Mouse (Mus musculus) MEL (cell line): ENCODE measurements around the gene Slc45a1. TPM values are rescaled to one million over a fixed set of nuclear protein-coding genes. Genes with fewer than 3 reads are reported as not detected.

Source experiments
- DNase-seq: peaks from one replicate; pipeline ENCODE4 v3.0.0; 2011; ENCODE audit warnings: low read depth, low spot score
- H3K27ac ChIP-seq: 2 replicates; pipeline ENCODE4 v1.5.1; 2012; ENCODE audit warnings: low read depth, mild to moderate bottlenecking, control low read depth, low read length, moderate library complexity; ENCODE audit not compliant: control insufficient read depth
- H3K27me3 ChIP-seq, 2 experiments: fragments of 150-350 bp in 1 of 2; sonication (generic) in 1 of 2; 2 replicates each; pipeline ENCODE4 v1.6.1; 2012; ENCODE audit warnings: low read length in 2 of 2, mild to moderate bottlenecking in 2 of 2, improper control_type of control experiment in 1 of 2, moderate library complexity in 1 of 2; ENCODE audit not compliant: insufficient read depth in 2 of 2, control insufficient read depth in 1 of 2
- H3K36me3 ChIP-seq, 2 experiments: 2 replicates each; pipeline ENCODE4 v1.6.1; 2012 to 2014; ENCODE audit warnings: low read length in 2 of 2, improper control_type of control experiment in 1 of 2, inconsistent platforms in 1 of 2, mild to moderate bottlenecking in 1 of 2; ENCODE audit not compliant: insufficient read depth in 2 of 2, control insufficient read depth in 1 of 2
- H3K4me1 ChIP-seq, 2 experiments: fragments of 150-350 bp in 1 of 2; sonication (generic) in 1 of 2; 2 replicates each; pipeline ENCODE4 v1.6.1; 2012; ENCODE audit warnings: low read length in 2 of 2, improper control_type of control experiment in 1 of 2, mild to moderate bottlenecking in 1 of 2; ENCODE audit not compliant: insufficient read depth in 2 of 2, control insufficient read depth in 1 of 2
- H3K4me3 ChIP-seq, 2 experiments: fragments of 150-350 bp in 1 of 2; sonication (generic) in 1 of 2; 2 replicates each; pipeline ENCODE4 v1.5.1; 2012; ENCODE audit warnings: low read depth in 2 of 2, low read length in 2 of 2, mild to moderate bottlenecking in 2 of 2, moderate library complexity in 2 of 2, control low read depth in 1 of 2, improper control_type of control experiment in 1 of 2; ENCODE audit not compliant: control insufficient read depth in 1 of 2, insufficient read depth in 1 of 2
- H3K79me2 ChIP-seq: 2 replicates; pipeline ENCODE4 v1.6.1; 2012; ENCODE audit warnings: mild to moderate bottlenecking, low read length, moderate library complexity; ENCODE audit not compliant: control insufficient read depth, poor library complexity, insufficient read depth
- H3K9ac ChIP-seq: 2 replicates; pipeline ENCODE4 v1.6.1; 2012; ENCODE audit warnings: low read depth, mild to moderate bottlenecking, control low read depth, low read length, moderate library complexity; ENCODE audit not compliant: control insufficient read depth, poor library complexity, severe bottlenecking
- H3K9me3 ChIP-seq: fragments of 150-350 bp; sonication (generic); replicated peaks from 2 replicates; pipeline ENCODE4 v1.6.1; 2012; ENCODE audit warnings: mild to moderate bottlenecking, low read length, improper control_type of control experiment, moderate library complexity; ENCODE audit not compliant: insufficient read depth
- BHLHE40 ChIP-seq: IDR thresholded peaks from 2 replicates; pipeline ENCODE4 v1.6.1; 2012; ENCODE audit warnings: low read depth, mild to moderate bottlenecking, inconsistent platforms, low read length, improper control_type of control experiment, borderline replicate concordance
- CHD2 ChIP-seq: IDR thresholded peaks from 2 replicates; pipeline ENCODE4 v1.6.1; 2011; ENCODE audit warnings: low read length, improper control_type of control experiment
- CTCF ChIP-seq, 3 experiments: IDR thresholded peaks in 2 of 3; conservative IDR thresholded peaks in 1 of 3; 2 replicates each; pipeline ENCODE4 v1.5.1; 2011 to 2012; ENCODE audit warnings: low read length in 3 of 3, low read depth in 2 of 3, mild to moderate bottlenecking in 2 of 3, improper control_type of control experiment in 1 of 3, inconsistent platforms in 1 of 3, mixed read lengths in 1 of 3, moderate library complexity in 1 of 3; ENCODE audit not compliant: control insufficient read depth in 1 of 3, insufficient read depth in 1 of 3, poor library complexity in 1 of 3, severe bottlenecking in 1 of 3
- E2F4 ChIP-seq: IDR thresholded peaks from 2 replicates; pipeline ENCODE4 v1.6.1; 2011; ENCODE audit warnings: low read depth, low read length, improper control_type of control experiment, borderline replicate concordance
- ELF1 ChIP-seq: IDR thresholded peaks from 2 replicates; pipeline ENCODE4 v1.6.1; 2014; ENCODE audit warnings: low read depth, mild to moderate bottlenecking, inconsistent platforms, low read length, improper control_type of control experiment, moderate library complexity
- GABPA ChIP-seq: IDR thresholded peaks from 2 replicates; pipeline ENCODE4 v1.6.1; 2012; ENCODE audit warnings: low read depth, mild to moderate bottlenecking, inconsistent platforms, low read length, improper control_type of control experiment, moderate library complexity
- HCFC1 ChIP-seq: IDR thresholded peaks from 2 replicates; pipeline ENCODE4 v1.6.1; 2012; ENCODE audit warnings: low read depth, mild to moderate bottlenecking, inconsistent platforms, low read length, improper control_type of control experiment, moderate library complexity
- KAT2A ChIP-seq: conservative IDR thresholded peaks from 2 replicates; pipeline ENCODE4 v1.6.1; 2012; ENCODE audit warnings: low read depth, low read length, improper control_type of control experiment, inconsistent platforms
- MAX ChIP-seq: IDR thresholded peaks from 2 replicates; pipeline ENCODE4 v1.6.1; 2011; ENCODE audit warnings: low read length, improper control_type of control experiment
- MAZ ChIP-seq: IDR thresholded peaks from 2 replicates; pipeline ENCODE4 v1.6.1; 2012; ENCODE audit warnings: low read depth, mild to moderate bottlenecking, inconsistent platforms, low read length, improper control_type of control experiment
- MEF2A ChIP-seq: IDR thresholded peaks from 2 replicates; pipeline ENCODE4 v1.6.1; 2014; ENCODE audit warnings: low read depth, mild to moderate bottlenecking, inconsistent platforms, low read length, improper control_type of control experiment; ENCODE audit not compliant: poor library complexity, insufficient replicate concordance, severe bottlenecking; ENCODE audit errors: extremely low read depth
- MXI1 ChIP-seq: IDR thresholded peaks from 2 replicates; pipeline ENCODE4 v1.6.1; 2011; ENCODE audit warnings: mild to moderate bottlenecking, low read depth, low read length, improper control_type of control experiment
- MYB ChIP-seq: IDR thresholded peaks from 2 replicates; pipeline ENCODE4 v1.6.1; 2011; ENCODE audit warnings: mild to moderate bottlenecking, low read depth, low read length, improper control_type of control experiment
- NELFE ChIP-seq: IDR thresholded peaks from 2 replicates; pipeline ENCODE4 v1.6.1; 2011; ENCODE audit warnings: low read depth, low read length, improper control_type of control experiment
- NRF1 ChIP-seq: IDR thresholded peaks from 2 replicates; pipeline ENCODE4 v1.6.1; 2014; ENCODE audit warnings: low read depth, mild to moderate bottlenecking, inconsistent platforms, low read length, improper control_type of control experiment, moderate library complexity; ENCODE audit not compliant: poor library complexity, insufficient read depth, severe bottlenecking
- POLR2AphosphoS2 ChIP-seq: IDR thresholded peaks from 2 replicates; pipeline ENCODE4 v1.6.1; 2011; ENCODE audit warnings: low read length, improper control_type of control experiment
- POLR2AphosphoS5 ChIP-seq: IDR thresholded peaks from 2 replicates; pipeline ENCODE4 v1.6.1; 2012; ENCODE audit warnings: low read depth, borderline replicate concordance, mild to moderate bottlenecking, inconsistent platforms, low read length, moderate library complexity, mixed read lengths
- RAD21 ChIP-seq: IDR thresholded peaks from 2 replicates; pipeline ENCODE4 v1.6.1; 2011; ENCODE audit warnings: mild to moderate bottlenecking, low read depth, low read length, improper control_type of control experiment
- RCOR1 ChIP-seq: IDR thresholded peaks from 2 replicates; pipeline ENCODE4 v1.6.1; 2012; ENCODE audit warnings: low read depth, mild to moderate bottlenecking, inconsistent platforms, low read length, improper control_type of control experiment
- SIN3A ChIP-seq: IDR thresholded peaks from 2 replicates; pipeline ENCODE4 v1.6.1; 2012; ENCODE audit warnings: low read length, improper control_type of control experiment, inconsistent platforms
- TBP ChIP-seq: IDR thresholded peaks from 2 replicates; pipeline ENCODE4 v1.8.0; 2011; ENCODE audit warnings: low read depth, low read length, improper control_type of control experiment
- USF1 ChIP-seq: IDR thresholded peaks from 2 replicates; pipeline ENCODE4 v1.6.1; 2014; ENCODE audit warnings: low read depth, mild to moderate bottlenecking, inconsistent platforms, low read length, improper control_type of control experiment, moderate library complexity
- USF2 ChIP-seq, 2 experiments: IDR thresholded peaks; 2 replicates each; pipeline ENCODE4 v1.6.1; 2011 to 2012; ENCODE audit warnings: improper control_type of control experiment in 2 of 2, low read length in 2 of 2, borderline replicate concordance in 1 of 2, inconsistent platforms in 1 of 2, low read depth in 1 of 2, mild to moderate bottlenecking in 1 of 2; ENCODE audit not compliant: insufficient read depth in 1 of 2
- ZKSCAN1 ChIP-seq: IDR thresholded peaks from 2 replicates; pipeline ENCODE4 v1.6.1; 2012; ENCODE audit warnings: low read depth, mild to moderate bottlenecking, inconsistent platforms, low read length, improper control_type of control experiment, moderate library complexity
- ZMIZ1 ChIP-seq: IDR thresholded peaks from 2 replicates; pipeline ENCODE4 v1.6.1; 2012; ENCODE audit warnings: low read depth, mild to moderate bottlenecking, inconsistent platforms, low read length, improper control_type of control experiment, moderate library complexity
- polyA plus RNA-seq, 2 experiments: library from polyadenylated mRNA; stranded (reverse) in 1 of 2; unstranded in 1 of 2; fragments of >175 nt in 1 of 2; fragments of >200 nt in 1 of 2; gene quantifications; 2 replicates each; pipeline versions ENCODE4 v1.2.1 to v1.2.4; 2012; ENCODE audit warnings: low replicate concordance in 2 of 2, low read depth in 1 of 2; ENCODE audit not compliant: insufficient read length in 2 of 2, insufficient read depth in 1 of 2, missing spikeins in 1 of 2
- total RNA-seq: library from RNA; depleted of rRNA; stranded (reverse); fragments of 300-350 nt; gene quantifications from 2 replicates; pipeline ENCODE4 v1.2.3, GENCODE M21; 2012

Gene Slc45a1
- total and polyA plus RNA-seq, 3 experiments: not detected

DNA sequence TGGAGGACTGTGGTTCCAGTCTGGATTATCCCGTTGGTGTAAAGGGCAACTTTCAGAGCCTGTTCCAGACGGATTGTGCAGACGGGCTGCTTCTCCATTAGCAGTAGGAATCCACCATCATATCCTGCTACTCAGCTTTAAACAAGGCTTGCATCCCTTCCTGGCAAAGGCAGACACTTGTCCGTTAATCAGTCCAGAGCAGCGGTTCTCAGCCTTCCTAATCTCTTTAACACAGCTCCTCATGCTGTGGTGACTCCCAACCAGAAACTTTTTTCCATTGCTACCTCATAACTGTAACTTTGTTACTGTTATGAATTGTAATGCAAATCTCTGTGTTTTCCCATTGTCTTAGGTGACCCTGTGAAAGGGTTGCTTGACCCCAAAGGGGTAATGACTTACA lies 2.6 kb downstream of the Slc45a1 start (continued):
- TF ChIP-seq ZKSCAN1 (no peak), MXI1 (no peak)

GRCm38 (mm10) chr4:150644299-150644698 lies 7.7 kb downstream of the Slc45a1 start:
- Histone ChIP-seq H3K27me3 (no peaks in the 10 kb centered on the region; a peak in 1 of 4 replicates), H3K4me3 (no peak overlapping the region), H3K9me3 (no peaks in the 10 kb centered on the region), H3K79me2 (no peaks in the 10 kb centered on the region), H3K36me3 (peaks cover 0 to 4% of the 10 kb centered on the region in 2 experiments; a peak in 2 of 4 replicates), H3K27ac (no peak overlapping the region), H3K4me1 (peaks cover 0 to 6% of the 10 kb centered on the region in 2 experiments; a peak in 2 of 4 replicates), H3K9ac (no peak overlapping the region)
- no peak for TF ChIP-seq USF1
- TF ChIP-seq CTCF (IDR thresholded peaks at IDR 0.05 in 2 of 3, conservative IDR thresholded peaks at IDR 0.05 in 1 of 3; ENCODE audit: control insufficient read depth in 1 of 3, insufficient read depth in 1 of 3, low read depth in 2 of 3, low read length in 3 of 3, poor library complexity in 1 of 3, severe bottlenecking in 1 of 3): no peak
- TF ChIP-seq CHD2: no peak
- no peak for TF ChIP-seq TBP
- TF ChIP-seq NRF1: no peak
- TF ChIP-seq ZKSCAN1: no peak
- no peak for TF ChIP-seq KAT2A
- no peak for TF ChIP-seq ELF1
- no peak for TF ChIP-seq NELFE
- TF ChIP-seq RAD21: no peak
- no peak for TF ChIP-seq MXI1
- no peak for TF ChIP-seq E2F4
- DNase-seq: no peak

DNA sequence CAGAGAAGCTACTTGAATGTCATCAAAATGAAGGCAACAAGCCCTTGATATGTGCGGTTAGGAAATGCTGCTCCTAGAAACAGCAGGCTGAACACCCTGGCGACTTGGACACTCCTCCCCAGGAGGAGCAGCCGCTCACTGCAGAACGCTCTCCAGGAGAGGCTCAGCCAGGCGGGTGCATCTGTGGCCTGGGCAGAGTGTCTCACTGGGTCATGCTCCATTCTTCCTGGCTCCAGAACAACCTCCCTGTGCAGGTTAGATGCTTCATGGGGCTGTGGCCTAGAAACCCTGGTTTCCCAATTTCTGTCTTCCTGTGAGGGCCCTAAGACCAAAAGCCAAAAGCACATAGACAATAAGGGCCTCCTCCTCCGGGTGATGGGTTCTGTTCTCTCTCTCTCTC lies 15.3 kb downstream of the Slc45a1 start:
- Histone ChIP-seq H3K9ac (no peak overlapping the region), H3K79me2 (no peaks in the 10 kb centered on the region), H3K4me3 (no peak overlapping the region), H3K36me3 (no peaks in the 10 kb centered on the region), H3K4me1 (no peaks in the 10 kb centered on the region), H3K27ac (no peak overlapping the region), H3K27me3 (no peaks in the 10 kb centered on the region), H3K9me3 (no peaks in the 10 kb centered on the region)
- TF ChIP-seq NELFE: no peak
- no peak for TF ChIP-seq MAX
- no peak for TF ChIP-seq ZMIZ1
- no peak for TF ChIP-seq POLR2AphosphoS2
- no peak for TF ChIP-seq TBP
- TF ChIP-seq MYB: no peak
- no peak for TF ChIP-seq USF2 (IDR thresholded peaks at IDR 0.05; ENCODE audit: borderline replicate concordance in 1 of 2, insufficient read depth in 1 of 2, low read depth in 1 of 2, low read length in 2 of 2)
- no peak for TF ChIP-seq HCFC1
- no peak for TF ChIP-seq ZKSCAN1
- no peak for TF ChIP-seq GABPA
- TF ChIP-seq MEF2A: no peak
- no peak for TF ChIP-seq SIN3A
- TF ChIP-seq POLR2AphosphoS5: no peak
- no peak for TF ChIP-seq RCOR1
- no peak for TF ChIP-seq E2F4
- no peak for TF ChIP-seq BHLHE40
- no peak for TF ChIP-seq CHD2
- TF ChIP-seq MAZ: no peak
- DNase-seq: no peak
